Mouse (Mus musculus): ENCODE results near the gene Akna. TPM values are rescaled to one million over a fixed set of nuclear protein-coding genes. Genes with fewer than 3 reads are reported as not detected.
A peak's percentile ranks its signal among the peaks of the same experiment; 100 is the strongest.

The Akna gene
- polyA plus RNA-seq, 1 experiment from 2014 or later, result 9.1 TPM

GRCm38 (mm10) chr4:63417318-63417957 is 14.3 kb upstream of the Akna start:
- Histone ChIP-seq H3K27ac (ENCODE audit: low read depth, low read length) (no peak overlapping the region), H3K4me3 (ENCODE audit: low read depth, low read length) (no peak overlapping the region), H3K27me3 (ENCODE audit: control insufficient read depth, insufficient read depth, low read length) (no peaks in the 10 kb centered on the region), H3K4me2 (no peak overlapping the region), H3K4me1 (ENCODE audit: control insufficient read depth, insufficient read depth, low read length) (peaks cover 6% of the 10 kb centered on the region; the same call in 1 of the 2 replicates), H3K9ac (ENCODE audit: low read length) (no peak overlapping the region), H3K9me3 (ENCODE audit: control insufficient read depth, low read length) (no peaks in the 10 kb centered on the region), H3K36me3 (ENCODE audit: control insufficient read depth, insufficient read depth, low read length) (no peaks in the 10 kb centered on the region)
- ATAC-seq (ENCODE audit: low FRiP score) (peak; percentile 81), DNase-seq (ENCODE audit: low spot score, missing footprints) (peak; percentile 98)
- 22% methylated on average over 9 of the region's 9 CpGs for WGBS

DNA sequence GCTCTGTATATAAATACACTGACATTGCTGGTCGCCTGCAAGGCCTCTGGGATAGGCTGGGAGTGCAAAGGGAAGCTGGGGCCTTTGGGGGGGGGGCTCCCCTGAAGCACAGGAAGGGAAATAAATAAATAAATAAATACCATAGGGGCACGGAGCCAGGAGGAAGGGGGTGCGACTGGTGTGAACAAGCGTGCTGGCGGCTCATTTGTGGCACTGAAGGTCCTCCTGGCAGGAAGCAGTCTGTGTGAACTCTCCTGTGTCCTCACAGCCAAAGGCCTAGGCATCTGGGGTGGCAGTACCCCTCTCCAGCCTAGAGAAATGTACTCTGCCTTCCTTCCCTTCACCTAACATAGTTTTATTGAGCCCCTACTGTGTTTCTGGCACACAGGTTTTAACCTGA is 11.8 kb upstream of the Akna start:
- no peak overlapping the region for H3K4me2 ChIP-seq
- H3K4me1 ChIP-seq (ENCODE audit: control insufficient read depth, insufficient read depth, low read length), result peaks cover 6% of the 10 kb centered on the region
- WGBS, result 81% methylated on average over 5 of the region's 5 CpGs
- no peak overlapping the region for H3K4me3 ChIP-seq (ENCODE audit: low read depth, low read length)
- no peak overlapping the region for H3K9ac ChIP-seq (ENCODE audit: low read length)
- ATAC-seq (ENCODE audit: low FRiP score) (no peak), DNase-seq (ENCODE audit: low spot score, missing footprints) (no peak)
- no peaks in the 10 kb centered on the region for H3K9me3 ChIP-seq (ENCODE audit: control insufficient read depth, low read length)
- H3K27me3 ChIP-seq (ENCODE audit: control insufficient read depth, insufficient read depth, low read length), result no peaks in the 10 kb centered on the region
- no peaks in the 10 kb centered on the region for H3K36me3 ChIP-seq (ENCODE audit: control insufficient read depth, insufficient read depth, low read length)
- H3K27ac ChIP-seq (ENCODE audit: low read depth, low read length), result no peak overlapping the region

- ATAC-seq (ENCODE audit: low FRiP score) (no peak), DNase-seq (ENCODE audit: low spot score, missing footprints) (no peak)
- Histone ChIP-seq H3K36me3 (ENCODE audit: control insufficient read depth, insufficient read depth, low read length) (no peaks in the 10 kb centered on the region), H3K9ac (ENCODE audit: low read length) (no peak overlapping the region), H3K27ac (ENCODE audit: low read depth, low read length) (no peak overlapping the region), H3K9me3 (ENCODE audit: control insufficient read depth, low read length) (no peaks in the 10 kb centered on the region), H3K4me3 (ENCODE audit: low read depth, low read length) (no peak overlapping the region), H3K4me1 (ENCODE audit: control insufficient read depth, insufficient read depth, low read length) (peaks cover 17% of the 10 kb centered on the region), H3K27me3 (ENCODE audit: control insufficient read depth, insufficient read depth, low read length) (no peaks in the 10 kb centered on the region), H3K4me2 (no peak overlapping the region)
- WGBS, result 68% methylated on average over 5 of the region's 5 CpGs
Observed at GRCm38 (mm10) chr4:63411222-63411621, 8.1 kb upstream of the Akna start.

DNA sequence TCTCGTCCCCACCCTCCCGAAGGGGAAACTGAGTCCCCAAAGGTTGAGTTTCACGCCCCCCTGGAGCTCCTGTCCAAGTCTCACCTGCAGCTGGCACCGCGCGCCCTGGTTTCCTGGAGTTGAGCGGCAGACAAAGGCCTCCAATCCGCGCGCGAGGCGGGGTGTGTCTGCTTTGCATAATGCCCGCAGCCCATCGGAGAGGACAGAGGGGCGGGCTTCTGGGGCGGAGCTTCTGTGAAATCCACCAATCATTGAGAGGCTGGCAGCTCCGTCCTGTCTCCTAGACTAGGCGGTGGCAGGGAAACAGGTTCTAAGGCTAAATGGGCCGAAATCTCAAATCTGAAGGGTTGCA is 7.4 kb upstream of the Akna start:
- peak overlapping the region; percentile 11; the same call in 1 of the 2 replicates for H3K27ac ChIP-seq (ENCODE audit: low read depth, low read length)
- H3K4me1 ChIP-seq (ENCODE audit: control insufficient read depth, insufficient read depth, low read length), result peaks cover 17% of the 10 kb centered on the region
- H3K36me3 ChIP-seq (ENCODE audit: control insufficient read depth, insufficient read depth, low read length), result no peaks in the 10 kb centered on the region
- no peaks in the 10 kb centered on the region for H3K27me3 ChIP-seq (ENCODE audit: control insufficient read depth, insufficient read depth, low read length)
- peak overlapping the region; percentile 62 for H3K4me3 ChIP-seq (ENCODE audit: low read depth, low read length)
- H3K9me3 ChIP-seq (ENCODE audit: control insufficient read depth, low read length), result no peaks in the 10 kb centered on the region
- WGBS, result 2% methylated on average over 19 of the region's 19 CpGs
- ATAC-seq (ENCODE audit: low FRiP score) (peak; percentile 90), DNase-seq (ENCODE audit: low spot score, missing footprints) (peak; percentile 99)
- peak overlapping the region; percentile 57 for H3K9ac ChIP-seq (ENCODE audit: low read length)
- peak overlapping the region; percentile 92 for H3K4me2 ChIP-seq

- no peak for DNase-seq (ENCODE audit: low spot score, missing footprints)
- Histone ChIP-seq H3K4me3 (ENCODE audit: low read depth, low read length) (peak overlapping the region; percentile 62), H3K27ac (ENCODE audit: low read depth, low read length) (peak overlapping the region; percentile 11; the same call in 1 of the 2 replicates), H3K36me3 (ENCODE audit: control insufficient read depth, insufficient read depth, low read length) (no peaks in the 10 kb centered on the region), H3K27me3 (ENCODE audit: control insufficient read depth, insufficient read depth, low read length) (no peaks in the 10 kb centered on the region), H3K4me2 (peak overlapping the region; percentile 92), H3K9me3 (ENCODE audit: control insufficient read depth, low read length) (no peaks in the 10 kb centered on the region), H3K4me1 (ENCODE audit: control insufficient read depth, insufficient read depth, low read length) (peaks cover 18% of the 10 kb centered on the region), H3K9ac (ENCODE audit: low read length) (peak overlapping the region; percentile 57)
- ATAC-seq (ENCODE audit: low FRiP score), result peak; percentile 84
- under 1% methylated on average over 38 of the region's 39 CpGs for WGBS
Observed at GRCm38 (mm10) chr4:63409908-63410582, 6.9 kb upstream of the Akna start.

- Histone ChIP-seq H3K36me3 (ENCODE audit: control insufficient read depth, insufficient read depth, low read length) (no peaks in the 10 kb centered on the region), H3K4me3 (ENCODE audit: low read depth, low read length) (peak overlapping the region; percentile 62), H3K9ac (ENCODE audit: low read length) (peak overlapping the region; percentile 57), H3K27ac (ENCODE audit: low read depth, low read length) (no peak overlapping the region), H3K4me2 (peak overlapping the region; percentile 92), H3K9me3 (ENCODE audit: control insufficient read depth, low read length) (no peaks in the 10 kb centered on the region), H3K4me1 (ENCODE audit: control insufficient read depth, insufficient read depth, low read length) (peaks cover 24% of the 10 kb centered on the region), H3K27me3 (ENCODE audit: control insufficient read depth, insufficient read depth, low read length) (no peaks in the 10 kb centered on the region)
- ATAC-seq (ENCODE audit: low FRiP score) (no peak), DNase-seq (ENCODE audit: low spot score, missing footprints) (peak; percentile 95)
- WGBS, result 4% methylated on average over 18 of the region's 18 CpGs
Observed at GRCm38 (mm10) chr4:63409317-63409907, 6.3 kb upstream of the Akna start.

DNA sequence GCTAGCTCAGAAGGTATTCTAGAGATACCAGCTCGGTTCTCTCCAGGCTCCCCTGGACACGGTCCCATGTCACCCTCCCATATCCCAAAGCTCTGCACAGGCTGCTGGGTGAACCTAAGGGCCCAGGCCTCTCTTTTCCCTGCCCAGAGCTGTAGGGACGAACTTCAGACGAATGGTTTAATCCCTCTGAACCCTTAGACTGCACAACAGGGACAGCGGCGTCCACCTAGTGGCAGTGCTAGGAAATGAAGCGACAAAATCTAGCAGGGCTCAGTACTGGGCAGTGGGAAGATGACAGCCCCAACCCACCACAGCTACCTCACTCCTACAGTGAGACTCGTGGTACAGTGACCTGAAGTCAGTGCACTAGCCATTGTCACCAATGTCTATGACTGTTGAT is 5.5 kb upstream of the Akna start:
- H3K27ac ChIP-seq (ENCODE audit: low read depth, low read length), result no peak overlapping the region
- H3K9me3 ChIP-seq (ENCODE audit: control insufficient read depth, low read length), result no peaks in the 10 kb centered on the region
- H3K4me3 ChIP-seq (ENCODE audit: low read depth, low read length), result no peak overlapping the region
- no peaks in the 10 kb centered on the region for H3K36me3 ChIP-seq (ENCODE audit: control insufficient read depth, insufficient read depth, low read length)
- no peaks in the 10 kb centered on the region for H3K27me3 ChIP-seq (ENCODE audit: control insufficient read depth, insufficient read depth, low read length)
- no peak overlapping the region for H3K9ac ChIP-seq (ENCODE audit: low read length)
- WGBS, result 8% methylated on average over 8 of the region's 8 CpGs
- peak; percentile 58 for ATAC-seq (ENCODE audit: low FRiP score)
- peaks cover 25% of the 10 kb centered on the region for H3K4me1 ChIP-seq (ENCODE audit: control insufficient read depth, insufficient read depth, low read length)
- DNase-seq (ENCODE audit: low spot score, missing footprints), result peak; percentile 96
- H3K4me2 ChIP-seq, result peak overlapping the region; percentile 92; the same call in 1 of the 2 replicates

GRCm38 (mm10) chr4:63408247-63408646 is 5.1 kb upstream of the Akna start:
- Histone ChIP-seq H3K27me3 (ENCODE audit: control insufficient read depth, insufficient read depth, low read length) (no peaks in the 10 kb centered on the region), H3K36me3 (ENCODE audit: control insufficient read depth, insufficient read depth, low read length) (no peaks in the 10 kb centered on the region), H3K4me1 (ENCODE audit: control insufficient read depth, insufficient read depth, low read length) (peaks cover 29% of the 10 kb centered on the region), H3K9ac (ENCODE audit: low read length) (no peak overlapping the region), H3K9me3 (ENCODE audit: control insufficient read depth, low read length) (no peaks in the 10 kb centered on the region), H3K27ac (ENCODE audit: low read depth, low read length) (no peak overlapping the region), H3K4me3 (ENCODE audit: low read depth, low read length) (no peak overlapping the region), H3K4me2 (peak overlapping the region; percentile 4; the same call in 1 of the 2 replicates)
- DNase-seq (ENCODE audit: low spot score, missing footprints) (no peak), ATAC-seq (ENCODE audit: low FRiP score) (no peak)
- WGBS, result 66% methylated on average over 7 of the region's 7 CpGs

- Histone ChIP-seq H3K36me3 (ENCODE audit: control insufficient read depth, insufficient read depth, low read length) (no peaks in the 10 kb centered on the region), H3K4me1 (ENCODE audit: control insufficient read depth, insufficient read depth, low read length) (peaks cover 36% of the 10 kb centered on the region), H3K9ac (ENCODE audit: low read length) (no peak overlapping the region), H3K27ac (ENCODE audit: low read depth, low read length) (no peak overlapping the region; the same call in 1 of the 2 replicates), H3K27me3 (ENCODE audit: control insufficient read depth, insufficient read depth, low read length) (no peaks in the 10 kb centered on the region), H3K4me3 (ENCODE audit: low read depth, low read length) (no peak overlapping the region), H3K9me3 (ENCODE audit: control insufficient read depth, low read length) (no peaks in the 10 kb centered on the region), H3K4me2 (no peak overlapping the region)
- no peak for DNase-seq (ENCODE audit: low spot score, missing footprints)
- ATAC-seq (ENCODE audit: low FRiP score), result no peak
- WGBS, result 69% methylated on average over 4 of the region's 4 CpGs
Observed at GRCm38 (mm10) chr4:63405683-63406082, 2.5 kb upstream of the Akna start.
